Mouse (Mus musculus) adrenal gland, postnatal 14 days (tissue): ENCODE data around the gene Uprt. TPM values are rescaled to one million over a fixed set of nuclear protein-coding genes. Genes with fewer than 3 reads are reported as not detected.
A peak's percentile ranks its signal among the peaks of the same experiment; 100 is the strongest.

Experiments
- DNase-seq: peaks from one replicate; pipeline ENCODE4 v3.0.0; 2021; ENCODE audit warnings: mixed read lengths
- long read RNA-seq, 2 experiments: library from polyadenylated mRNA; stranded (forward); transcript quantifications; one replicate each; pipeline ENCODE4 v2.0.0; 2021
- total RNA-seq: library from RNA; stranded (reverse); gene quantifications from 2 replicates; pipeline ENCODE4 v1.2.3, GENCODE M21; 2021

Uprt gene
- 10.7 and 13.6 TPM in 2 replicates for total RNA-seq
- long read RNA-seq, experiment 1: 0 reads
- long read RNA-seq, experiment 2: 0 reads

- DNase-seq: peak; percentile 86
These were observed at the start of gene Uprt for GRCm38 (mm10) chrX:104482572-104483443. Uprt (plus strand) TSS chrX:104482818.

- no peak for DNase-seq
These were observed 49.2 kb upstream of the Uprt start for GRCm38 (mm10) chrX:104433456-104433855.

GRCm38 (mm10) chrX:104452433-104452832, 30.2 kb upstream of the Uprt start:
- DNase-seq: no peak

GRCm38 (mm10) chrX:104461755-104462154, 20.9 kb upstream of the Uprt start:
- peak; percentile 15 for DNase-seq

DNA sequence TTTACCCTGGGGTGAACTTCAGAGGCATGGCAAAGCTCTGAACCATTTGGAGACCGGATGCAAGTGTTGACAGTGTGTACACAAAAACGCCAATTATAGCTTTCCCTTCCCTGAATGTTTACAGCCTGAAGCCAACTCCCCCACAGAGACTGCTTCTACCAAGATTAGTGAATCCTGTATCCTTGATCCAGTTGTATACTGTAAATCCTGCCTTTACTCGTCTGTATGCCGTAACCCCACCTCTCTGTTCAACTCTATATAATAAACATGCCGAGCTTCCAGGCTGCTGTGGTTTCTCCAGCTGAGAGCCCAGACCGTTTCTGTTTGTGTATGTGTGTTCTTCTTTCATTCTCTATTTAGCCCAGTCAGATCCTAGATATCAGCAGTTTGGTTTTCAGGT, 18.2 kb upstream of the Uprt start:
- DNase-seq: no peak

GRCm38 (mm10) chrX:104478041-104478440, 4.6 kb upstream of the Uprt start:
- no peak for DNase-seq

GRCm38 (mm10) chrX:104483444-104483808, 808 bp downstream of the Uprt start:
- peak; percentile 10 for DNase-seq

DNA sequence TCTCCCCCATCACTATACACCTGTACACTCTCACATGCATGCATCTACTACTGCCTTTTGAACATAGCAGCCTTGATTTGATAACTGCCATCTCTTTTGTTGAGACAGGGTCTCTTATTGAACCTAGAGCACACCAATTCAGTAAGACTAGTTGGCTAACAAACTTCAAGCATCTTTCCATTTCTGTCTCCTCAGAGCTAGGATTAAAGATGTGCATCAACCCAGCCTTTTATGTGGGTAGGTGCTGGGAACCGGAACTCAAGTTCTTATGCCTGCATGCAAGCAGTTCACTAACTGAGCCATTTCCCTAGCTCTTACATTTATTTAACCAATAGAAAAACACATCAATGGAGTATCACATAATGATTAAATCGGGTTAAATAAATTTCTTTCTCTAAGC, 3.0 kb downstream of the Uprt start:
- DNase-seq: no peak

DNA sequence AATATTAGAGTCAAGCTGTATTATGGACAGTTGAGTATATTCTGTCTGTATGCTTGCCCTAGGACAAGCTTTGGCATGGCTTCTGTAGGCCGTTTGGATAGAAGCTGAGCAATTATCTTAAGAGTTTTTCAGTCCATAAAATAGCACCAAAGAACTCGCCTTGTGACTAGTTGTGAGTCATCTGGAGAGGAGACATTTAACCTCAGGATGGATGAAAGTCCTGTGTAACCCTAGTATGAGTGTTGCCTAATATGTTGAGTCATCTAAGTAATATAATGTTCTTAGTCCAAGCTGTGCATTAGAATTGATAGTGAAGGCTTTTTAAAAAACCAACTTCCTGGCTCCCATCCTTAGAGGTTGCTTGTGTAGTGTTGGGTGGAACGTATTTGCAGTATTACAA, 5.4 kb downstream of the Uprt start:
- DNase-seq: no peak

- no peak for DNase-seq
These were observed 6.4 kb downstream of the Uprt start for GRCm38 (mm10) chrX:104488870-104489467.

GRCm38 (mm10) chrX:104489626-104490355, 7.2 kb downstream of the Uprt start:
- DNase-seq: no peak

GRCm38 (mm10) chrX:104501765-104502164, 19.1 kb downstream of the Uprt start:
- DNase-seq: no peak

GRCm38 (mm10) chrX:104542635-104543034, 60.0 kb downstream of the Uprt start:
- DNase-seq: no peak

GRCm38 (mm10) chrX:104543919-104544595, 61.4 kb downstream of the Uprt start:
- DNase-seq: no peak

DNA sequence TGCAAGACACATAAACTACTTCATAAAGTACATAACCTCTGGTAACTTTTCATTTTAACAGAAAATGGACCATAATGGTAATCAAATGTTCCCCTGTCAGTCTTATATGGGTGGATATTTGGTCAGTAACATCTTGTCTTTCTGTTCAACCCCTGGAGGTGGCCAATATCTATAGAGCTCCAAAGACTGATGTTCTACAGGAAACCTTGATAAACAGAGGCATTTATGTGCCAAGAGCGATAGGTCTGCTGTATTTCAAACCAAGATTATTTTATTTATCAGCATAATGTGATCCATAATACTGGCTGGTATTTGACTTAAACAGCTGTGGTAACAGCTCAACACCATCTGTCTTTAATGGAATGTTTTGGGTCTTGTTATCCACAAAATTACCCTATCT, 62.7 kb downstream of the Uprt start:
- DNase-seq: no peak

Other genes with a start within 250 kb of the Uprt start
- gene Abcb7, start 69.0 kb upstream of the Uprt start, total RNA-seq: 26.8 and 29.3 TPM in 2 replicates
- 2.9 and 3.3 TPM in 2 replicates for gene Zdhhc15, start 188.2 kb downstream of the Uprt start, total RNA-seq